Mouse (Mus musculus) ovary, adult 18-20 months (tissue): ENCODE data around the gene Nup160.
A peak's percentile ranks its signal among the peaks of the same experiment; 100 is the strongest.

ENCODE experiments used
- DNase-seq: peaks from one replicate; pipeline ENCODE4 v3.0.0; 2022; ENCODE audit warnings: low spot score, mixed read lengths

The Nup160 gene

GRCm38 (mm10) chr2:90661426-90661825 lies 15.6 kb upstream of the Nup160 start:
- no peak for DNase-seq

GRCm38 (mm10) chr2:90666591-90667387 lies 10.2 kb upstream of the Nup160 start:
- DNase-seq: no peak

GRCm38 (mm10) chr2:90667388-90668265 lies 9.4 kb upstream of the Nup160 start:
- DNase-seq: no peak

GRCm38 (mm10) chr2:90670343-90670742 lies 6.7 kb upstream of the Nup160 start:
- no peak for DNase-seq

GRCm38 (mm10) chr2:90673339-90673738 lies 3.7 kb upstream of the Nup160 start:
- DNase-seq: no peak

GRCm38 (mm10) chr2:90674555-90674954 lies 2.5 kb upstream of the Nup160 start:
- DNase-seq: no peak

GRCm38 (mm10) chr2:90675488-90675887 lies 1.5 kb upstream of the Nup160 start:
- no peak for DNase-seq

GRCm38 (mm10) chr2:90678256-90679060 lies 1.4 kb downstream of the Nup160 start:
- no peak for DNase-seq

GRCm38 (mm10) chr2:90679061-90679810 lies 2.2 kb downstream of the Nup160 start:
- peak; percentile 81 for DNase-seq

- DNase-seq: no peak
Measured at GRCm38 (mm10) chr2:90700943-90701342, 23.9 kb downstream of the Nup160 start.

GRCm38 (mm10) chr2:90708548-90708947 lies 31.5 kb downstream of the Nup160 start:
- no peak for DNase-seq

GRCm38 (mm10) chr2:90715555-90716092 lies 38.6 kb downstream of the Nup160 start:
- DNase-seq: no peak

- DNase-seq: no peak
Measured at GRCm38 (mm10) chr2:90717366-90717765, 40.4 kb downstream of the Nup160 start.

GRCm38 (mm10) chr2:90717948-90718347 lies 40.9 kb downstream of the Nup160 start:
- no peak for DNase-seq

- no peak for DNase-seq
Measured at GRCm38 (mm10) chr2:90726818-90727217, 49.8 kb downstream of the Nup160 start.

- peak; percentile 22 for DNase-seq
Measured at GRCm38 (mm10) chr2:90735326-90735725, 58.3 kb downstream of the Nup160 start.

GRCm38 (mm10) chr2:90738801-90739200 lies 61.8 kb downstream of the Nup160 start:
- DNase-seq: no peak

- DNase-seq: no peak
Measured at GRCm38 (mm10) chr2:90739327-90739726, 62.3 kb downstream of the Nup160 start.

GRCm38 (mm10) chr2:90739921-90740320 lies 62.9 kb downstream of the Nup160 start:
- DNase-seq: no peak

- no peak for DNase-seq
Measured at GRCm38 (mm10) chr2:90744285-90745052, 67.5 kb downstream of the Nup160 start.
